Mouse (Mus musculus) cerebellum, adult 2 months (tissue): ENCODE data around the gene Eif5.

Experiments used
- CTCF ChIP-seq: fragments of 200-500 bp; IDR thresholded peaks from 2 replicates; pipeline ENCODE4 v1.5.1; 2011; ENCODE audit warnings: low read depth, mild to moderate bottlenecking, control low read depth, low read length, moderate library complexity, borderline replicate concordance; ENCODE audit not compliant: insufficient read depth
- POLR2A ChIP-seq: fragments of 200-500 bp; IDR thresholded peaks from 2 replicates; pipeline ENCODE4 v1.6.1; 2011; ENCODE audit warnings: low read length, control low read depth, borderline replicate concordance; ENCODE audit not compliant: insufficient read depth

DNA sequence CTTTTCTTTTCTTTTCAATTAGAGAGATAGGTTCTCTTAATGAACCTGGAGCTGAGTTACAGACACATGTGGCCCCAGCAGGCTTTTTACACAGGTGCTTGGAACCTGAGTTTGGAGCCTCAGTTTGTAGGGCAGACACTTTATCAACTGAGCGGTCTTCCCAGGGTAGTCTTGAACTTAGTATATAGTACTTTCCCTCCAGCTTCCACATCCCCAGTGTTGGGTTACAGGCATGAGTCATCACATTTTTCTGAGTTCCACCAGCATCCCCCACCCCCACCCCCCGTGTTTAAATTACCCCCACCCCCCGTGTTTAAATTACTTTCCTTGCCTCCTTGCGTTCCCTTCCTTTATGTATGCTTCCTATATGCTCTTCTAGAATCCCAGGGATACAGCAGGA lies 17.5 kb downstream of the Eif5 start:
- TF ChIP-seq POLR2A: no peak
- no peak for TF ChIP-seq CTCF
